Mouse (Mus musculus): Measurements from ENCODE around the gene 1700001P01Rik.

GRCm38 (mm10) chr11:97737600-97737999 is 38.1 kb downstream of the 1700001P01Rik start:
- TF ChIP-seq CTCF (conservative IDR thresholded peaks at IDR 0.05 in 1 of 2, IDR thresholded peaks at IDR 0.05 in 1 of 2; ENCODE audit: low read depth in 2 of 2, low read length in 2 of 2) (no peak), MAX (IDR thresholded peaks at IDR 0.05; ENCODE audit: low read length) (no peak)
